Mouse (Mus musculus): ENCODE results near the gene Efnb3. TPM values are rescaled to one million over a fixed set of nuclear protein-coding genes. Genes with fewer than 3 reads are reported as not detected.

Gene Efnb3
- polyA plus RNA-seq, 1 experiment from 2014 or later = 87.4 TPM

- H3K4me1 ChIP-seq (replicated peaks) = peaks cover 3% of the 10 kb centered on the region; the same call in 1 of the 2 replicates
- H3K27me3 ChIP-seq (replicated peaks) = peaks cover 13% of the 10 kb centered on the region
- 14% methylated on average over 30 of the region's 30 CpGs for WGBS
- H3K9me3 ChIP-seq (replicated peaks) = no peaks in the 10 kb centered on the region
- H3K27ac ChIP-seq (ENCODE audit: poor library complexity, severe bottlenecking) = no peak overlapping the region
- H3K4me3 ChIP-seq = peak overlapping the region; percentile 42
- H3K36me3 ChIP-seq = no peaks in the 10 kb centered on the region
- ATAC-seq (ENCODE audit: insufficient number of reproducible peaks, low FRiP score) = no peak
- H3K4me2 ChIP-seq = peak overlapping the region; percentile 73
- peak overlapping the region; percentile 62; the same call in 1 of the 2 replicates for H3K9ac ChIP-seq
Observed at GRCm38 (mm10) chr11:69527098-69528030, 32.6 kb downstream of the Efnb3 start.

DNA sequence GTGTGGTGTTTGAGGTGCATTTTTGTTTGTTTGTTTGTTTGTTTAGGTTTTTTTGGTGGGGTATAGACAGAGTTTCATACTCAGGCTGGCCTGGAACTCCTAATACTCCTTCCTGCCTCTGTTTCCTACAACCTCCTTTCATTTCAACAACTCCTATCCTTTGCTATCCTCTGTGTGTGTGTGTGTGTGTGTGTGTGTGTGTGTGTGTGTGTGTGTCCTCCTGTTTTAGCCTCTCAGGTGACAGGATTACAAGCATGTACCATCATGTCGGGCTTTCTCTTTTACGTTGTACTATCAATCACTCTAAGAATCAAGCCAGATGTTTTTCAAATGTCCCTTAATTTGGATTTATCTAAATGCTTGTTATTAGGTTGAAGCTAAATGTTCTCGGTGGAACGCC, 33.4 kb downstream of the Efnb3 start:
- Histone ChIP-seq H3K27me3 (replicated peaks) (peaks cover 13% of the 10 kb centered on the region), H3K36me3 (no peaks in the 10 kb centered on the region), H3K4me2 (peak overlapping the region; percentile 73), H3K27ac (ENCODE audit: poor library complexity, severe bottlenecking) (no peak overlapping the region), H3K4me1 (replicated peaks) (peaks cover 5% of the 10 kb centered on the region), H3K9me3 (replicated peaks) (no peaks in the 10 kb centered on the region), H3K9ac (no peak overlapping the region), H3K4me3 (peak overlapping the region; percentile 42; the same call in 1 of the 2 replicates)
- ATAC-seq (ENCODE audit: insufficient number of reproducible peaks, low FRiP score) = no peak
- WGBS = 53% methylated on average over 4 of the region's 4 CpGs

DNA sequence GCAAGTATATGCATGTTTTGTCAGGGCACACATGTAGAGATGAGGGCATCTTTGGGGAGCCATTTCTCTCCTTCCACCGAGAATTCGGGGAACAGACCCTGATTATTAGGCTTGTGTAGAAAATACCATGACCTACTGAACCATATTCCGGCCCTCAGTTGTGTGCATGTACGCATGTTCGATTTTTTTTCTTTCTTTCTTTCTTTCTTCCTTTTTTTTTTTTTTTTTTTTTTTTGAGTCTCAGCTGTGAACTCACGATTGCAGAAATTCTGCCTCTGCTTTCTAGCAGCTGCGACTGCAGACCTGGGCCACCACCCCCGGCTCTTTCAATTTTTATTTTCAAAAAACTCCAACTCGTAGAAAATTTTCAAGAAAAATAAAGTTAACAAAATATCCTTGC, 34.3 kb downstream of the Efnb3 start:
- H3K9ac ChIP-seq = no peak overlapping the region
- H3K4me1 ChIP-seq (replicated peaks) = peaks cover 15% of the 10 kb centered on the region
- no peak overlapping the region for H3K27ac ChIP-seq (ENCODE audit: poor library complexity, severe bottlenecking)
- no peaks in the 10 kb centered on the region for H3K36me3 ChIP-seq
- peaks cover 13% of the 10 kb centered on the region for H3K27me3 ChIP-seq (replicated peaks)
- H3K4me3 ChIP-seq = no peak overlapping the region
- no peak overlapping the region for H3K4me2 ChIP-seq
- H3K9me3 ChIP-seq (replicated peaks) = no peaks in the 10 kb centered on the region
- 86% methylated on average over 9 of the region's 9 CpGs for WGBS
- ATAC-seq (ENCODE audit: insufficient number of reproducible peaks, low FRiP score) = no peak

DNA sequence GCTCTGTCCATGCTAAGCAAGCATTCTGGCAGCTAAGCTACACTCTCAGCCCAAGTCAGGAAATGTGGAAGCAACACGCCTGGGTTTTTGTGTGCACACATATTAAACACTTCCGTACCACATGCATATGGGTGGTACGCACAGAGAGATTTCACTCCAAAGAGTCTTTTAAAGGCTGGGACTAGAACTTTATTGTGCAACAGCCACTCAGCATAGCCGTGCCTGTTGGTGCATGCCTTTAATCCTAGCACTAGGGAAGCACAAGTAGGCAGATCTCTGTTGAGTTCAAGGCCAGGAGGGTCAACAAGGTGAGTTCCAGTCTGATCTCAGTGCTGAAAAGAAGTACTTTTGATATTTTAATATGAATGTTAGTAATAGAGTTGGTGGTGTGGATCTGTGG, 36.4 kb downstream of the Efnb3 start:
- WGBS = 87% methylated on average over 4 of the region's 4 CpGs

GRCm38 (mm10) chr11:69521526-69522149, 38.4 kb downstream of the Efnb3 start:
- Histone ChIP-seq H3K4me1 (replicated peaks) (peaks cover 19% of the 10 kb centered on the region), H3K36me3 (no peaks in the 10 kb centered on the region), H3K9ac (no peak overlapping the region), H3K27ac (ENCODE audit: poor library complexity, severe bottlenecking) (no peak overlapping the region), H3K9me3 (replicated peaks) (no peaks in the 10 kb centered on the region), H3K4me2 (no peak overlapping the region), H3K27me3 (replicated peaks) (peaks cover 7% of the 10 kb centered on the region; the same call in 1 of the 2 replicates), H3K4me3 (no peak overlapping the region)
- ATAC-seq (ENCODE audit: insufficient number of reproducible peaks, low FRiP score) = no peak
- 65% methylated on average over 9 of the region's 9 CpGs for WGBS

More for the DNA sequence above, 36.4 kb downstream of the Efnb3 start:
- peaks cover 8% of the 10 kb centered on the region; the same call in 1 of the 2 replicates for H3K27me3 ChIP-seq (replicated peaks)
- no peaks in the 10 kb centered on the region for H3K9me3 ChIP-seq (replicated peaks)
- H3K4me2 ChIP-seq = no peak overlapping the region
- no peak overlapping the region for H3K27ac ChIP-seq (ENCODE audit: poor library complexity, severe bottlenecking)
- ATAC-seq (ENCODE audit: insufficient number of reproducible peaks, low FRiP score) = no peak
- no peak overlapping the region for H3K4me3 ChIP-seq
- H3K36me3 ChIP-seq = no peaks in the 10 kb centered on the region
- H3K4me1 ChIP-seq (replicated peaks) = peaks cover 22% of the 10 kb centered on the region
- no peak overlapping the region for H3K9ac ChIP-seq

GRCm38 (mm10) chr11:69519976-69520375, 40.0 kb downstream of the Efnb3 start:
- H3K9me3 ChIP-seq (replicated peaks) = no peaks in the 10 kb centered on the region
- no peak overlapping the region for H3K9ac ChIP-seq
- no peak overlapping the region for H3K4me2 ChIP-seq
- peaks cover 19% of the 10 kb centered on the region for H3K27me3 ChIP-seq (replicated peaks)
- peaks cover 19% of the 10 kb centered on the region for H3K4me1 ChIP-seq (replicated peaks)
- no peak overlapping the region for H3K4me3 ChIP-seq
- 71% methylated on average over 4 of the region's 4 CpGs for WGBS
- ATAC-seq (ENCODE audit: insufficient number of reproducible peaks, low FRiP score) = no peak
- no peaks in the 10 kb centered on the region for H3K36me3 ChIP-seq
- no peak overlapping the region for H3K27ac ChIP-seq (ENCODE audit: poor library complexity, severe bottlenecking)

GRCm38 (mm10) chr11:69516661-69517060, 43.3 kb downstream of the Efnb3 start:
- 71% methylated on average over 3 of the region's 3 CpGs for WGBS
- Histone ChIP-seq H3K27me3 (replicated peaks) (peaks cover 26% of the 10 kb centered on the region), H3K4me1 (replicated peaks) (peaks cover 24% of the 10 kb centered on the region), H3K27ac (ENCODE audit: poor library complexity, severe bottlenecking) (no peak overlapping the region), H3K4me3 (no peak overlapping the region), H3K9ac (no peak overlapping the region), H3K9me3 (replicated peaks) (no peaks in the 10 kb centered on the region), H3K4me2 (no peak overlapping the region), H3K36me3 (no peaks in the 10 kb centered on the region)
- no peak for ATAC-seq (ENCODE audit: insufficient number of reproducible peaks, low FRiP score)

- Histone ChIP-seq H3K4me2 (no peak overlapping the region), H3K36me3 (no peaks in the 10 kb centered on the region), H3K9me3 (replicated peaks) (no peaks in the 10 kb centered on the region), H3K27ac (ENCODE audit: poor library complexity, severe bottlenecking) (no peak overlapping the region), H3K9ac (0 out of 2 replicates have a peak overlapping the region, but pooled peaks have one; percentile 3), H3K27me3 (replicated peaks) (peaks cover 26% of the 10 kb centered on the region), H3K4me1 (replicated peaks) (peaks cover 23% of the 10 kb centered on the region), H3K4me3 (no peak overlapping the region)
- WGBS = 63% methylated on average over 15 of the region's 15 CpGs
- no peak for ATAC-seq (ENCODE audit: insufficient number of reproducible peaks, low FRiP score)
Observed at GRCm38 (mm10) chr11:69516151-69516640, 43.8 kb downstream of the Efnb3 start.

GRCm38 (mm10) chr11:69513840-69514239, 46.2 kb downstream of the Efnb3 start:
- H3K4me3 ChIP-seq = no peak overlapping the region
- no peaks in the 10 kb centered on the region for H3K36me3 ChIP-seq
- 4% methylated on average over 6 of the region's 6 CpGs for WGBS
- no peaks in the 10 kb centered on the region for H3K9me3 ChIP-seq (replicated peaks)
- ATAC-seq (ENCODE audit: insufficient number of reproducible peaks, low FRiP score) = no peak
- H3K4me2 ChIP-seq = no peak overlapping the region
- peaks cover 26% of the 10 kb centered on the region for H3K27me3 ChIP-seq (replicated peaks)
- H3K4me1 ChIP-seq (replicated peaks) = peaks cover 19% of the 10 kb centered on the region
- no peak overlapping the region for H3K9ac ChIP-seq
- H3K27ac ChIP-seq (ENCODE audit: poor library complexity, severe bottlenecking) = no peak overlapping the region

GRCm38 (mm10) chr11:69510796-69511496, 49.1 kb downstream of the Efnb3 start:
- no peak for ATAC-seq (ENCODE audit: insufficient number of reproducible peaks, low FRiP score)
- peaks cover 17% of the 10 kb centered on the region for H3K27me3 ChIP-seq (replicated peaks)
- no peak overlapping the region; the same call in 1 of the 2 replicates for H3K4me2 ChIP-seq
- peak overlapping the region; percentile 62 for H3K27ac ChIP-seq (ENCODE audit: poor library complexity, severe bottlenecking)
- H3K36me3 ChIP-seq = no peaks in the 10 kb centered on the region
- H3K9ac ChIP-seq = no peak overlapping the region
- no peak overlapping the region for H3K4me3 ChIP-seq
- 5% methylated on average over 7 of the region's 7 CpGs for WGBS
- H3K9me3 ChIP-seq (replicated peaks) = no peaks in the 10 kb centered on the region
- H3K4me1 ChIP-seq (replicated peaks) = peaks cover 19% of the 10 kb centered on the region
